Mouse (Mus musculus) left cerebral cortex, postnatal 25 days (tissue): Measurements from ENCODE around the gene Mansc4. TPM values are rescaled to one million over a fixed set of nuclear protein-coding genes. Genes with fewer than 3 reads are reported as not detected.
A peak's percentile ranks its signal among the peaks of the same experiment; 100 is the strongest.

Experiments used
- DNase-seq, 2 experiments: peaks; one replicate each; pipeline ENCODE4 v3.0.0; 2022; ENCODE audit warnings: low spot score in 2 of 2, mixed read lengths in 1 of 2
- intact Hi-C: fragments of 180-260 bp; cut with DNase I; formaldehyde crosslinking; loops from one replicate; pipeline ENCODE4 v1.15.1; 2025
- total RNA-seq, 2 experiments: library from RNA; stranded (reverse); gene quantifications; 2 replicates each; pipeline ENCODE4 v1.2.3; 2021

The Mansc4 gene
- total RNA-seq, 2 experiments from 2014 or later = 0.32 to 0.48 TPM

- DNase-seq = no peak
- intact Hi-C loops = no loop called here
Measured at GRCm38 (mm10) chr6:147030096-147030885, 56.5 kb downstream of the Mansc4 start.

DNA sequence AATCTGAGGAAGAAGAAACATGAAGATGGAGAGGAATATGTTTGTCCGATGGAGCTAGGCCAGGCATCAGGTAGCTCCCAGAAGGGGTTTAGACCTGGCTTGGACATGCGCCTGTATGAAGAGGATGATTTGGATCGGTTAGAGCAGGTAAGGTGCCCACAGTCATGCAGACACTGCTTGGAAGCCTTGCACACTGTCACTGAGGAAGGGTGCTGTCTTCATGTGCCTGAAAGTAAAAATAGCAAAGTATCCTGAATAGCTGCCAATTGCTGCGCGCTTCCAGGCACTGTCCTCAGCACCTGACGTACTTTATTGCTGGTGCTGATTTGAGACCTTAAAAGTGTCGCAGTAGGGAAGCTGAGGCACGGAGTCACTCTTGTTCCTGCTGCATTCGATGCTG, 57.2 kb downstream of the Mansc4 start:
- intact Hi-C loops = no loop called here
- peak in 1 of 2 experiments; percentile 40 for DNase-seq

DNA sequence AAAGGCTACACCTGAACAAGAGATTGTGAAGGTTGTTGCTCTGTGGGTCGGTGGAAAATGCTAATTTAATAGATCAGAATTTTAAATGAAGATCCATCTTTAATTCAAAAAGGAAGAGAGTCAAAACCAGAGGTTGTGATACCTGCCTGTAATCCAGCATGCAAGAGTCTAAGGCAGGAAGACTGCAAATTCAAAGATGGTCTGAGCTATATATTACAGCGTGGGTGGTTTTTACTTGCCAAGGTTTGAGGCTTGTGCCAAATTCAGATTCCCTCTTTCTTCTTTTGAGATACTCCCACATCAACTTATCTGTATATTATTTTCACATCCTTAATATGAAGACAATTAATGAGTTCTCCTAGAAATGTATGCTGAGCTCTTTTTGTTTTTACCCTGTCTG, 58.4 kb downstream of the Mansc4 start:
- intact Hi-C loops = no loop called here
- DNase-seq = peak in 1 of 2 experiments; percentile 59

Other genes with a start within 250 kb of the Mansc4 start
- gene Smco2, start 236.9 kb downstream of the Mansc4 start, total RNA-seq = not detected
- gene Ppfibp1, start 198.5 kb downstream of the Mansc4 start, total RNA-seq = 10 to 100 TPM; 57.2 to 60.7 TPM
- gene 1700034J05Rik, start 132.6 kb downstream of the Mansc4 start, total RNA-seq = not detected
- 1 to 10 TPM; 1.7 to 2.2 TPM for gene Rep15, start 54.4 kb downstream of the Mansc4 start, total RNA-seq
- gene Mrps35, start 44.3 kb downstream of the Mansc4 start, total RNA-seq = 10 to 100 TPM; 46.3 to 49.2 TPM
- 10 to 100 TPM; 22.2 to 23.0 TPM for gene Klhl42, start 4.3 kb upstream of the Mansc4 start, total RNA-seq
- 1 to 10 TPM; 5.3 to 6.7 TPM for gene Pthlh, start 177.2 kb upstream of the Mansc4 start, total RNA-seq